Mouse (Mus musculus) MEL (cell line): ENCODE data around the gene Fxr2. TPM values are rescaled to one million over a fixed set of nuclear protein-coding genes. Genes with fewer than 3 reads are reported as not detected.
A peak's percentile ranks its signal among the peaks of the same experiment; 100 is the strongest.

Experiments used
- DNase-seq: peaks from one replicate; pipeline ENCODE4 v3.0.0; 2011; ENCODE audit warnings: low read depth, low spot score
- H3K27ac ChIP-seq: 2 replicates; pipeline ENCODE4 v1.5.1; 2012; ENCODE audit warnings: low read depth, mild to moderate bottlenecking, control low read depth, low read length, moderate library complexity; ENCODE audit not compliant: control insufficient read depth
- H3K27me3 ChIP-seq, 2 experiments: fragments of 150-350 bp in 1 of 2; sonication (generic) in 1 of 2; 2 replicates each; pipeline ENCODE4 v1.6.1; 2012; ENCODE audit warnings: low read length in 2 of 2, mild to moderate bottlenecking in 2 of 2, improper control_type of control experiment in 1 of 2, moderate library complexity in 1 of 2; ENCODE audit not compliant: insufficient read depth in 2 of 2, control insufficient read depth in 1 of 2
- H3K36me3 ChIP-seq, 2 experiments: 2 replicates each; pipeline ENCODE4 v1.6.1; 2012 to 2014; ENCODE audit warnings: low read length in 2 of 2, improper control_type of control experiment in 1 of 2, inconsistent platforms in 1 of 2, mild to moderate bottlenecking in 1 of 2; ENCODE audit not compliant: insufficient read depth in 2 of 2, control insufficient read depth in 1 of 2
- H3K4me1 ChIP-seq, 2 experiments: fragments of 150-350 bp in 1 of 2; sonication (generic) in 1 of 2; 2 replicates each; pipeline ENCODE4 v1.6.1; 2012; ENCODE audit warnings: low read length in 2 of 2, improper control_type of control experiment in 1 of 2, mild to moderate bottlenecking in 1 of 2; ENCODE audit not compliant: insufficient read depth in 2 of 2, control insufficient read depth in 1 of 2
- H3K4me3 ChIP-seq, 2 experiments: fragments of 150-350 bp in 1 of 2; sonication (generic) in 1 of 2; 2 replicates each; pipeline ENCODE4 v1.5.1; 2012; ENCODE audit warnings: low read depth in 2 of 2, low read length in 2 of 2, mild to moderate bottlenecking in 2 of 2, moderate library complexity in 2 of 2, control low read depth in 1 of 2, improper control_type of control experiment in 1 of 2; ENCODE audit not compliant: control insufficient read depth in 1 of 2, insufficient read depth in 1 of 2
- H3K79me2 ChIP-seq: 2 replicates; pipeline ENCODE4 v1.6.1; 2012; ENCODE audit warnings: mild to moderate bottlenecking, low read length, moderate library complexity; ENCODE audit not compliant: control insufficient read depth, poor library complexity, insufficient read depth
- H3K9ac ChIP-seq: 2 replicates; pipeline ENCODE4 v1.6.1; 2012; ENCODE audit warnings: low read depth, mild to moderate bottlenecking, control low read depth, low read length, moderate library complexity; ENCODE audit not compliant: control insufficient read depth, poor library complexity, severe bottlenecking
- H3K9me3 ChIP-seq: fragments of 150-350 bp; sonication (generic); replicated peaks from 2 replicates; pipeline ENCODE4 v1.6.1; 2012; ENCODE audit warnings: mild to moderate bottlenecking, low read length, improper control_type of control experiment, moderate library complexity; ENCODE audit not compliant: insufficient read depth
- BHLHE40 ChIP-seq: IDR thresholded peaks from 2 replicates; pipeline ENCODE4 v1.6.1; 2012; ENCODE audit warnings: low read depth, mild to moderate bottlenecking, inconsistent platforms, low read length, improper control_type of control experiment, borderline replicate concordance
- CHD2 ChIP-seq: IDR thresholded peaks from 2 replicates; pipeline ENCODE4 v1.6.1; 2011; ENCODE audit warnings: low read length, improper control_type of control experiment
- ELF1 ChIP-seq: IDR thresholded peaks from 2 replicates; pipeline ENCODE4 v1.6.1; 2014; ENCODE audit warnings: low read depth, mild to moderate bottlenecking, inconsistent platforms, low read length, improper control_type of control experiment, moderate library complexity
- ETS1 ChIP-seq: IDR thresholded peaks from 2 replicates; pipeline ENCODE4 v1.6.1; 2012; ENCODE audit warnings: low read depth, mild to moderate bottlenecking, inconsistent platforms, low read length, improper control_type of control experiment, moderate library complexity
- HCFC1 ChIP-seq: IDR thresholded peaks from 2 replicates; pipeline ENCODE4 v1.6.1; 2012; ENCODE audit warnings: low read depth, mild to moderate bottlenecking, inconsistent platforms, low read length, improper control_type of control experiment, moderate library complexity
- JUND ChIP-seq: IDR thresholded peaks from 2 replicates; pipeline ENCODE4 v1.6.1; 2011; ENCODE audit warnings: low read depth, mild to moderate bottlenecking, improper control_type of control experiment, low read length
- KAT2A ChIP-seq: conservative IDR thresholded peaks from 2 replicates; pipeline ENCODE4 v1.6.1; 2012; ENCODE audit warnings: low read depth, low read length, improper control_type of control experiment, inconsistent platforms
- MAX ChIP-seq: IDR thresholded peaks from 2 replicates; pipeline ENCODE4 v1.6.1; 2011; ENCODE audit warnings: low read length, improper control_type of control experiment
- MAZ ChIP-seq: IDR thresholded peaks from 2 replicates; pipeline ENCODE4 v1.6.1; 2012; ENCODE audit warnings: low read depth, mild to moderate bottlenecking, inconsistent platforms, low read length, improper control_type of control experiment
- MXI1 ChIP-seq: IDR thresholded peaks from 2 replicates; pipeline ENCODE4 v1.6.1; 2011; ENCODE audit warnings: mild to moderate bottlenecking, low read depth, low read length, improper control_type of control experiment
- MYC ChIP-seq: IDR thresholded peaks from 2 replicates; pipeline ENCODE4 v1.6.1; 2011; ENCODE audit warnings: low read depth, mild to moderate bottlenecking, low read length, improper control_type of control experiment, moderate library complexity
- NELFE ChIP-seq: IDR thresholded peaks from 2 replicates; pipeline ENCODE4 v1.6.1; 2011; ENCODE audit warnings: low read depth, low read length, improper control_type of control experiment
- NRF1 ChIP-seq: IDR thresholded peaks from 2 replicates; pipeline ENCODE4 v1.6.1; 2014; ENCODE audit warnings: low read depth, mild to moderate bottlenecking, inconsistent platforms, low read length, improper control_type of control experiment, moderate library complexity; ENCODE audit not compliant: poor library complexity, insufficient read depth, severe bottlenecking
- POLR2AphosphoS2 ChIP-seq: IDR thresholded peaks from 2 replicates; pipeline ENCODE4 v1.6.1; 2011; ENCODE audit warnings: low read length, improper control_type of control experiment
- RAD21 ChIP-seq: IDR thresholded peaks from 2 replicates; pipeline ENCODE4 v1.6.1; 2011; ENCODE audit warnings: mild to moderate bottlenecking, low read depth, low read length, improper control_type of control experiment
- RCOR1 ChIP-seq: IDR thresholded peaks from 2 replicates; pipeline ENCODE4 v1.6.1; 2012; ENCODE audit warnings: low read depth, mild to moderate bottlenecking, inconsistent platforms, low read length, improper control_type of control experiment
- SIN3A ChIP-seq: IDR thresholded peaks from 2 replicates; pipeline ENCODE4 v1.6.1; 2012; ENCODE audit warnings: low read length, improper control_type of control experiment, inconsistent platforms
- SMC3 ChIP-seq: IDR thresholded peaks from 2 replicates; pipeline ENCODE4 v1.6.1; 2011; ENCODE audit warnings: low read depth, low read length, improper control_type of control experiment
- TAL1 ChIP-seq: IDR thresholded peaks from 2 replicates; pipeline ENCODE4 v1.6.1; 2012; ENCODE audit warnings: mild to moderate bottlenecking, inconsistent platforms, low read length, moderate library complexity, mixed read lengths
- TBP ChIP-seq: IDR thresholded peaks from 2 replicates; pipeline ENCODE4 v1.8.0; 2011; ENCODE audit warnings: low read depth, low read length, improper control_type of control experiment
- USF2 ChIP-seq, 2 experiments: IDR thresholded peaks; 2 replicates each; pipeline ENCODE4 v1.6.1; 2011 to 2012; ENCODE audit warnings: improper control_type of control experiment in 2 of 2, low read length in 2 of 2, borderline replicate concordance in 1 of 2, inconsistent platforms in 1 of 2, low read depth in 1 of 2, mild to moderate bottlenecking in 1 of 2; ENCODE audit not compliant: insufficient read depth in 1 of 2
- ZC3H11A ChIP-seq: IDR thresholded peaks from 2 replicates; pipeline ENCODE4 v1.6.1; 2012; ENCODE audit warnings: low read depth, mild to moderate bottlenecking, inconsistent platforms, low read length, improper control_type of control experiment
- ZKSCAN1 ChIP-seq: IDR thresholded peaks from 2 replicates; pipeline ENCODE4 v1.6.1; 2012; ENCODE audit warnings: low read depth, mild to moderate bottlenecking, inconsistent platforms, low read length, improper control_type of control experiment, moderate library complexity
- ZMIZ1 ChIP-seq: IDR thresholded peaks from 2 replicates; pipeline ENCODE4 v1.6.1; 2012; ENCODE audit warnings: low read depth, mild to moderate bottlenecking, inconsistent platforms, low read length, improper control_type of control experiment, moderate library complexity
- polyA plus RNA-seq, 2 experiments: library from polyadenylated mRNA; stranded (reverse) in 1 of 2; unstranded in 1 of 2; fragments of >175 nt in 1 of 2; fragments of >200 nt in 1 of 2; gene quantifications; 2 replicates each; pipeline versions ENCODE4 v1.2.1 to v1.2.4; 2012; ENCODE audit warnings: low replicate concordance in 2 of 2, low read depth in 1 of 2; ENCODE audit not compliant: insufficient read length in 2 of 2, insufficient read depth in 1 of 2, missing spikeins in 1 of 2
- total RNA-seq: library from RNA; depleted of rRNA; stranded (reverse); fragments of 300-350 nt; gene quantifications from 2 replicates; pipeline ENCODE4 v1.2.3, GENCODE M21; 2012

The Fxr2 gene
- total and polyA plus RNA-seq, 3 experiments: 95.1 to 97.6 TPM; not detected in 1

GRCm38 (mm10) chr11:69679144-69679543, 46.4 kb downstream of the Fxr2 start (continued):
- 0 out of 2 replicates have a peak, but pooled peaks have one; percentile 20 for TF ChIP-seq MYC

GRCm38 (mm10) chr11:69680136-69680855, 47.5 kb downstream of the Fxr2 start:
- TF ChIP-seq TBP (no peak), JUND (no peak), MXI1 (no peak), ZC3H11A (no peak), POLR2AphosphoS2 (no peak)
- peaks cover 25% of the 10 kb centered on the region for H3K79me2 ChIP-seq
- peaks cover 6 to 8% of the 10 kb centered on the region in 2 experiments; a peak in 3 of 4 replicates for H3K4me1 ChIP-seq
- DNase-seq: no peak
- H3K9me3 ChIP-seq: no peaks in the 10 kb centered on the region
- H3K4me3 ChIP-seq: peak overlapping the region in 1 of 2 experiments; percentile 92; a peak in 2 of 4 replicates
- H3K9ac ChIP-seq: no peak overlapping the region; the same call in 1 of the 2 replicates
- H3K27me3 ChIP-seq: no peaks in the 10 kb centered on the region
- H3K27ac ChIP-seq: no peak overlapping the region
- peaks cover 18 to 22% of the 10 kb centered on the region in 2 experiments for H3K36me3 ChIP-seq

- H3K9me3 ChIP-seq: no peaks in the 10 kb centered on the region
- H3K27ac ChIP-seq: peak within 1 kb of the TSS; percentile 84
- peaks cover 18 to 19% of the 10 kb centered on the region in 2 experiments for H3K36me3 ChIP-seq
- no peaks in the 10 kb centered on the region for H3K27me3 ChIP-seq
- peak within 1 kb of the TSS; percentile 91 for H3K9ac ChIP-seq
- H3K4me3 ChIP-seq: peak within 1 kb of the TSS; percentile 81 to 92
- DNase-seq: peak; percentile 99
- peaks cover 6 to 12% of the 10 kb centered on the region in 2 experiments; a peak in 3 of 4 replicates for H3K4me1 ChIP-seq
- peaks cover 24% of the 10 kb centered on the region for H3K79me2 ChIP-seq
- TF ChIP-seq ZC3H11A: no peak
- peak; percentile 50 for TF ChIP-seq TBP
- TF ChIP-seq HCFC1: peak; percentile 92
- peak; percentile 93 for TF ChIP-seq MYC
- TF ChIP-seq MXI1: peak; percentile 97
- TF ChIP-seq TAL1: no peak
- TF ChIP-seq ETS1: peak; percentile 43; the same call in 1 of the 2 replicates
- TF ChIP-seq RCOR1: no peak
- no peak for TF ChIP-seq ZKSCAN1
- TF ChIP-seq MAZ: peak; percentile 96; the same call in 1 of the 2 replicates
- TF ChIP-seq KAT2A: peak; percentile 71; the same call in 1 of the 2 replicates
- TF ChIP-seq ZMIZ1: peak; percentile 95
- TF ChIP-seq ELF1: peak; percentile 79
- TF ChIP-seq SMC3: 0 out of 2 replicates have a peak, but pooled peaks have one; percentile 13
- peak; percentile 98 for TF ChIP-seq NRF1
- no peak for TF ChIP-seq USF2 (IDR thresholded peaks at IDR 0.05; ENCODE audit: borderline replicate concordance in 1 of 2, insufficient read depth in 1 of 2, low read depth in 1 of 2, low read length in 2 of 2)
- no peak; the same call in 1 of the 2 replicates for TF ChIP-seq CHD2
- TF ChIP-seq SIN3A: peak; percentile 95
- peak; percentile 65 for TF ChIP-seq BHLHE40
- TF ChIP-seq NELFE: peak; percentile 97
- TF ChIP-seq POLR2AphosphoS2: peak; percentile 94; the same call in 1 of the 2 replicates
- TF ChIP-seq MAX: peak; percentile 93
- TF ChIP-seq RAD21: no peak
Observed at GRCm38 (mm10) chr11:69681314-69682208, 48.8 kb downstream of the Fxr2 start, which contains the start of gene Senp3. Gene Senp3, minus strand, starts transcription at chr11:69682084.
